Mouse (Mus musculus) layer of hippocampus, adult 18-20 months (tissue): ENCODE results near the gene Limch1. TPM values are rescaled to one million over a fixed set of nuclear protein-coding genes. Genes with fewer than 3 reads are reported as not detected.

Experiments
- DNase-seq, 2 experiments: peaks; one replicate each; pipeline ENCODE4 v3.0.0; 2022; ENCODE audit warnings: low spot score in 2 of 2
- long read RNA-seq: library from polyadenylated mRNA; stranded (forward); transcript quantifications from one replicate; pipeline ENCODE4 v2.0.0, GENCODE M21; 2021
- total RNA-seq, 2 experiments: library from RNA; stranded (reverse); gene quantifications; 2 replicates each; pipeline ENCODE4 v1.2.3; 2021

Gene Limch1
- 100 to 1,000 TPM; 122 to 133 TPM for total RNA-seq
- long read RNA-seq, full-length matches to known transcripts, result 4 of 14 reads
- long read RNA-seq, partial matches to known transcripts, result 1 of 14 reads
- long read RNA-seq, other reads (novel, unspliced or antisense), result 9 of 14 reads

DNA sequence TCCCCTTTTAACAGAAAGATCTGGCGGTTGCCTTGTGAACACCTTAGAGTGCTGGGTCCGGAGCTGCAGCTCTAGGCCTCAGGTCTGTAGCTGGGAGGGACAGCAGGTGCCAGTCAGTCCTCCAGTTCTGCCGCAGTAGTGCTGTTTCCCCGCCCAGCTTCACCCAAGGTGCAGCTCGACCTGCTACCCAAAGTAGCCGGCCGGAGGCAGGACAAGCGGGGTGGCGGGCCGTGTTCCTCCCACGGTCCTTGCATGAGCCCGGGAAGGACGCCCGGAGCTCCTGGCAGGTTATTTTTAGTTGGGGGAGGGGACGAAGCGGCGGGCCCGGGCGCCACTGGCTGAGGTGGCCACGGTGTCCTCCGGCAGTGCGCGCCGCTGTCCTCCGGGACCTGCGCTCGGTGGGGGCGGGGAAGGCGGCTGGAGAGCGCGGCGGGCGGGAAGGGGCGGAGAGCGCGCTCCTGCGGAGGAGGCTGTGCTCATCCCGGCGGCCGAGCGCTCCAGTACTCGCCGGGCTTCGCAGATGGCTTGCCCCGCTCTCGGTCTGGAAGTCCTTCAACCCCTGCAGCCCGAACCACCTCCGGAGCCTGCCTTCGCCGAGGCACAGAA lies at the start of gene Limch1:
Gene Limch1, plus strand, starts transcription at position 438 of the 606 bp plus-strand sequence.
- DNase-seq, result peak in 1 of 2 experiments; percentile 56

GRCm38 (mm10) chr5:66697119-66697518 lies 48.5 kb upstream of the Limch1 start:
- peak in 1 of 2 experiments; percentile 82 for DNase-seq

DNA sequence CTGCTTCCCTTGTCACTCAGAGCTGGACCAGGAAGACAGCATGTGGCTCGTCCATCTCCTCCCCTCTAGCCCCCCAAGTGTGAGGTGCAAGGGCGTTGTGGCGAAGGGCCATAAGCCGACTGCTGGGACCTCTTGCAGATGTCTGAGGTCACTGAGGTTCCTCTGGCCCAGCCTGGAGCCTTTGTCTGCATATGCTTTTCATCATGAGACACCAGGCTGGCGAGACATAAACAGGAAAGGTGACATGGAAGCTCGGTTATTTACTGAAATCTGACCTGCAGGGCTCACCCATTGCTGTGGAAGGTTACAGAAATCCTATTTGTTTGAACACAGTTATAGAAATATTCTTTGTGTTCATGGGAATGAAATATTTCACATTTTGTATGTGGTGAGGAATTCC lies 45.7 kb upstream of the Limch1 start:
- DNase-seq, result no peak

DNA sequence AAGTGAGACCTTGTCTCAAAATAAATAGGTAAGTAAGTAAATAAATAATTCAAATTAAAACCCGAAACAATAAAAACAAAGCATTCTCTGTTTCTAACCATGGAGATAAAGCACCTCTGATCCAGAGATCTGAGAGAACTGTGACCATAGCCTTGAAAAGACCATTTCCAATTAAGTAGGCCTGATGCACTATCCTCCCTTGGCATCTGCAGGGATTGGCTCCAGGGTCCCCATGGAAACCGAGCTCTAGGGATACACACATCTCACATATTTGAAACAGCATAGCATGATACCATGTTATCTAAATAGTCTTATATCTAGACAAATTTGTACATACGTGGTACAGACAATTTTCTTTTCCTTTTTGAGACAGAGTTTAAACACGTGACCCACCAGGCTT lies 43.7 kb upstream of the Limch1 start:
- no peak for DNase-seq

GRCm38 (mm10) chr5:66703317-66704004 lies 42.2 kb upstream of the Limch1 start:
- DNase-seq, result no peak

DNA sequence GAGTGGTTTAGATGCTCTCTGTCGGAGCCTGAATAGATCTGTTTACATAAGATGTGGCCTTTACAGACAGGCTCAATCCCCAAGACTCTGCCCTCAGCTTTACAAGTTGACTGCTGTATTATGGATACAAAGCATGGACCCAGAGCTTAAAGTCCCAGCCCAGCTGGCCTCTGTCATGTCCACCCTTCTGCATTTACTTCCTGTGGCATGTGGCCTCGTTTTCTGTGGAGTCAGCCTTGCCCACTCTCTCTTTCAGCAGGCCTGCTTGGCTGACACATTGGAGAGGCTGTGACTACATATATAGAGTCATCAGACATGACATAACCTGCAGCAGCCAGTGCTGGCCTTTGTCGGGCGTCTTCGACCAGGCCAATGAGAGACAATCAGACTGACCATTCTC lies 37.8 kb upstream of the Limch1 start:
- no peak for DNase-seq

- DNase-seq, result peak in 1 of 2 experiments; percentile 43
Observed at GRCm38 (mm10) chr5:66710445-66711019, 35.1 kb upstream of the Limch1 start.

DNA sequence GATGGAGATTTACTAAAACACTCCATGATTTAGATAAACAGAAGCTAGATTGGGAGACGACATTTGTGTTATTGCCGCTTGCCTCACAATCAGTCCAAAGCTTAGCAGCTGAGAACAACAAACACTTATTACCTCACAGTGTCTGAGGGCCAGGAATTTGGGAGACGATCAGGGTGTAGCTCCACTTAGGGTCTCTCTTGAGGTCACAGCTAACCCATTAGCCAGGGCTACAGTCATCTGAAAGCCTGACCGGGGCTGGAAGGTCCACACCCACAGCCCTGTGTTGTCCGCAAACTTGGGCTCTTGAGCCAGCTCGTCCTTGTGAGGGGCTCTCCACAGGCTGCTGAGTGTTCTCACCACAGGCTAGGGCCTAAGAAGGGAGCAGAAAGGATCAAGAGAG lies 32.8 kb upstream of the Limch1 start:
- DNase-seq, result no peak

GRCm38 (mm10) chr5:66715498-66715931 lies 30.1 kb upstream of the Limch1 start:
- DNase-seq, result no peak

DNA sequence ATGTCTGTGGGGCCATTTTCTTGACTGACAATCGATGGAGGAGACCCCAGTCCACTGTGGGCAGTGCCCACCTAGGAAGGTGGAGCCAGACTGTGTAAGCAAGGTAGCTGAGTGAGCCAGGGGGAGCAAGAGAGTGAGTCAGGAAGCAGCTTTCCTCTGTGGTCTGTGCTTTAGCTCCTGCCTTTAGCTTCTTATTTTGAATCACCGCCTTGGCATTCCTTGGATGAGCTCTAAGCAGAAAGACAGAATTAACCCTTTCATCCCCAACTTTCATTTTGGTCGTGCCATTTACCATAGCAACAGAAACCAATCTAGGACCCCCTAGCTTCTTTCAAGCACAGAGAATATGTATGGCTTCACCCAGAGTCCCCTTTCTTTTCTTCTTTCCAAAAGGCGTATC lies 27.7 kb upstream of the Limch1 start:
- no peak for DNase-seq

DNA sequence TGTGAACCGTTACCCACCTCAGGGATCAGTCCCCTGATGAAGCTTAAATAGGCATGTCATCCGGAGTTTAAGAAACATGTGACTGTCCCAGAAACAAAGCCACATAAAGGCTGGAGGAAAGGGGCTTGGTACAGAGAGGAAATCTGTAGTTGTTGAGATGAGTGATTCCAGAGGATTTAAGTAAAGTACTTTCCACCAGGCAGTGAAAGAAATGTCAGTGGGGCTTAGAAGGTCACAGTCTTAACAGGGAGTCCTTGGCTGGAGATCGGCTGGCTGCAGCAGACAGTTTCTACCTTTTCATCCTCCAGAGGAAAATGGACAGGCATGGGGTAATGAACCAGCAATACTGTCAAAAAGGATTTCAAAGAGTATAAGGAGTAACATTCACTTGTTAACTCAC lies 27.2 kb upstream of the Limch1 start:
- DNase-seq, result no peak

- DNase-seq, result no peak
Observed at GRCm38 (mm10) chr5:66718880-66719279, 26.7 kb upstream of the Limch1 start.

GRCm38 (mm10) chr5:66720921-66721320 lies 24.7 kb upstream of the Limch1 start:
- DNase-seq, result no peak

DNA sequence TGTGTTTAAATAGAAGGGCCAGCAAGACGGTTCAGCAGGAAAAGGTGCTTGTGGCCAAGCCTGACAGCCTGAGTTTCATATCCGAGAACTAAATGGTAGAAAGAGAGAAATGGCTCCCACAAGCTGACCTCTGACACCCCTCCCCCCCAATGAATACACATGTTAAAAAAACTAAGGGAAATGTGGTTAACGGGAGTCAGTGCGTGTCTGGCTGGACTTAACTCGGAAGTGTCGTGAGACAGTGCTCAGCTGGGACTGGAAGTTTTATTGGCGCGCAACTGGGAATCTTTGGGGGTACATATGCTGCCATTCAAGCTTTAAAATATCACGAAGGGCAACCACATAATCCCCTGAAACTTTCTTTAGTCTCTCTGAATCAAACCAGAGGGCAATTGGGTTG lies 23.0 kb upstream of the Limch1 start:
- DNase-seq, result no peak

DNA sequence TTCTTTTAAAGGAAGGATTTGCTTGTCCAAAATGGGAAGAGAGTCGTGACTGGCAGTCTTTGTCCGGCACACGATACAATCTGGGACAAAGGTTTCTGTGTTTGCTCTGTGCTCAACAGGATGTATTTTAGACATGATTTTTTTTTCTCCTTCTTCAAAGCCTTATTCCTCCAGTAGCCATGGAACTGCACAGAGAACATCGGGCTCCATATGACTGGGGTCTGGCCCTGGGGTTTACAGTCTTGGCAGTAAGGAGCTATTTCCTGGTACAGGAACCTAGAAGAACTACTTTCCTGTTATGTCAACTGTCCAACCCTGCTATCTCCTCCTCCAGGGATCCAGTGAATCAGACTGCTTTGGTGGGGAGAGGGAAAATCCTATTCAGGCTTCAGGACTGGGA lies 22.6 kb upstream of the Limch1 start:
- no peak for DNase-seq

DNA sequence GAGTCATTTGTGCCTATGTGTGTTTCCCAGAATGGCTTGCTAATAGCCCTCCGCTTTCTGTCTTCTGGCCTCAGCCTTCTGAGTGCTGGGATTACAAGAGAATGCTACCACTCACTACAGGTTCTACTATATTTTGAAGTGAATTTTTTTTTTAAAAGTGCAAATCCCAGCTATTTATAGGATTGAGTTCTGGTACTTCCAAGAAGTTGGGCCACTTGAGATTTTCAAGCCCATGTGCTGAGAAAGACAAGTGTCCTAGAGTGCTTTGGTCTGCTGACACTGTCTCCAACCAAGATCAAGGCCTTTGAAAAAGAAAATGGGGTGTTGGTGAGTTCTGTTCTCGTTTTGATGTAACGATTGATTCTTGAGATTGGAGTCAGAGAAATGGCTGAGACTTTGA lies 22.0 kb upstream of the Limch1 start:
- DNase-seq, result no peak

GRCm38 (mm10) chr5:66729306-66729705 lies 16.3 kb upstream of the Limch1 start:
- no peak for DNase-seq

DNA sequence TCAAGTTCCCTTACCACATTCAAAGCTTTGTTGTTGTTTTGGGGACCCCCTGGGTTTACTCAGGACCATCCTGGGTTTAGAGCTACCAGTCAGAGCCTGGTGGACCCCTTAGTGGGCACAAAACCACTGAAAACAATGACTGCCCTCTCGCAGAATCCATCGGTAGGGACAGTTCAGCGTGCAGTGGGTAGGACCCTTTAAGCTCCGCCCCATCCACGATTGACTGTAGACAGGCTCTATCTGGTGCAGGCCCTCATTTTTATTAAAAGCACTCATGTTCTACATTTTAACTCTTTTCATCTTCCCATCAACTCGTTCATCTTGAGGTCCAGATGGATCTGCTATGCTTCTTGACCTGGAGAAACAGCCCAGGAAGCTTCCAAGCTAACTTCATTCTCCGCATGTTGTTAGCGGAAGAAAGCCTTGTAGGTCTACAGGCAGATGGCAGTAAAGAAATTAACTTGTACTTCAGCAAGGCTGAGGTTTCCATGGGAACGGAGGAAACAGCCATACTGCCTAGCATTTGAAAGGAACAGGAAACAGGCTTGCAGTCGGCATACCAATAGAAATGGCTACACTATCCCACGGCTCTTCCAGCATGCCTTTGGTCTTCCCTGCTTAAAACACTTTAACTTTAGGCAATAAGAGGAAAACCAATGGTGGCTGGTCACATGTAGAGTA lies 14.9 kb upstream of the Limch1 start:
- DNase-seq, result peak; percentile 54 to 79

DNA sequence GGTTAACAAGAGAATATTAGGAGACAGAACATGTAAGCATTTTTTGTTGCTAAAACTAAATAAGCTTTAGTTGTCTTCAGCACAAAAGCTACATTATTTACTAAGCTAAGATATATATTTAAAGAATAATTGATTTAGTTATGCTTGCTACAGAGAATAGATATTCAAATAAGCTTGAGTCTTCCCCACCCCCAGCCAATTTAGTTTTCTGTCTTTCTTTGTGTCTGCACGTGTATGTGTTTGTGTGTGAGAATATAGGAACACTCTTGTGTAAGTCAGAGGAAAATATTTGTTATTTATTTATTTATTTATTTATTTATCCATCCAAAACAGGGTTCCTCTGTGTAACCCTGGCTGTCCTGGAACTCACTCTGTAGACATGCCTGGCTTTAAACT lies 14.3 kb upstream of the Limch1 start:
- no peak for DNase-seq

- DNase-seq, result no peak
Observed at GRCm38 (mm10) chr5:66733556-66733955, 12.1 kb upstream of the Limch1 start.

GRCm38 (mm10) chr5:66739376-66739775 lies 6.3 kb upstream of the Limch1 start:
- DNase-seq, result no peak
